Mouse (Mus musculus) T-cell, adult 66 days (primary cell): ENCODE measurements around the gene Zfp90. TPM values are rescaled to one million over a fixed set of nuclear protein-coding genes. Genes with fewer than 3 reads are reported as not detected.

Experiments
- total RNA-seq, 2 experiments: library from RNA; stranded (reverse); gene quantifications; 3 replicates in 1 of 2; 4 replicates in 1 of 2; pipeline ENCODE4 v1.2.4; 2023

Gene Zfp90
- total RNA-seq, result 1 to 10 TPM; 6.5 to 8.4 TPM

GRCm38 (mm10) chr8:106415182-106415971 lies at the start of gene Zfp90:
Zfp90 (plus strand) TSS chr8:106415327.

Other genes starting within 250 kb of the Zfp90 start
- gene Slc7a6, start 246.5 kb upstream of the Zfp90 start, total RNA-seq, result 10 to 100 TPM; 40.7 to 41.6 TPM
- 10 to 100 TPM; 71.4 to 77.8 TPM for gene Slc7a6os, start 204.4 kb upstream of the Zfp90 start, total RNA-seq
- gene Prmt7, start 204.4 kb upstream of the Zfp90 start, total RNA-seq, result 10 to 100 TPM; 31.2 to 34.2 TPM
- under 1 TPM in 1 of 2 experiments, not detected in 1; 0.17 TPM for gene Smpd3, start 77.3 kb upstream of the Zfp90 start, total RNA-seq
- gene 6030452D12Rik, start 85.2 kb downstream of the Zfp90 start, total RNA-seq, result not detected
- gene Cdh3, start 95.6 kb downstream of the Zfp90 start, total RNA-seq, result not detected
- 100 to 1,000 TPM; 569 to 571 TPM for gene Gm10073, start 158.1 kb downstream of the Zfp90 start, total RNA-seq
- gene Cdh1, start 188.0 kb downstream of the Zfp90 start, total RNA-seq, result 1 to 10 TPM; 1.1 to 1.5 TPM